Mouse (Mus musculus) bone marrow, adult 2 months (tissue): ENCODE results near the gene Ptgdr2.

Source experiments
- CTCF ChIP-seq: fragments of 200-500 bp; IDR thresholded peaks from 2 replicates; pipeline ENCODE4 v1.5.1; 2011; ENCODE audit warnings: low read length, control low read depth; ENCODE audit not compliant: control insufficient read depth, insufficient read depth
- POLR2A ChIP-seq: fragments of 200-500 bp; IDR thresholded peaks from 2 replicates; pipeline ENCODE4 v1.6.1; 2011; ENCODE audit warnings: low read depth, mild to moderate bottlenecking, control low read depth, low read length, borderline replicate concordance; ENCODE audit not compliant: control insufficient read depth

- TF ChIP-seq POLR2A (peak; percentile 60; the same call in 1 of the 2 replicates), CTCF (no peak)
These were observed 12.2 kb downstream of the Ptgdr2 start, which contains the start of gene Ccdc86 for GRCm38 (mm10) chr19:10949112-10949511.
